Mouse (Mus musculus): ENCODE data around the gene Tmprss11d.
"Not testable (repeated sequence)": the region's sequence is repeated elsewhere in the genome, so short reads cannot be mapped to it uniquely, and the experiment has no call there.

Gene Tmprss11d

GRCm38 (mm10) chr5:86373320-86373719 is at the start of gene Tmprss11d:
Gene Tmprss11d (minus strand): TSS chr5:86373420.
- no peak for DNase-seq (ENCODE audit: low spot score)

- no peak for DNase-seq (ENCODE audit: low spot score)
These were observed 48.3 kb upstream of the Tmprss11d start for GRCm38 (mm10) chr5:86421323-86422028.

- no peak for DNase-seq (ENCODE audit: low spot score)
These were observed 46.3 kb upstream of the Tmprss11d start for GRCm38 (mm10) chr5:86419494-86419893.

GRCm38 (mm10) chr5:86414280-86414679 is 41.1 kb upstream of the Tmprss11d start:
- no peak for DNase-seq (ENCODE audit: low spot score)

GRCm38 (mm10) chr5:86410815-86411214 is 37.6 kb upstream of the Tmprss11d start:
- no peak for DNase-seq (ENCODE audit: low spot score)

GRCm38 (mm10) chr5:86407941-86408340 is 34.7 kb upstream of the Tmprss11d start:
- DNase-seq (ENCODE audit: low spot score): no peak

GRCm38 (mm10) chr5:86407191-86407590 is 34.0 kb upstream of the Tmprss11d start:
- DNase-seq (ENCODE audit: low spot score): no peak

- no peak for DNase-seq (ENCODE audit: low spot score)
These were observed 13.7 kb downstream of the Tmprss11d start for GRCm38 (mm10) chr5:86359412-86359985.

- DNase-seq (ENCODE audit: low spot score): no peak
These were observed 20.3 kb downstream of the Tmprss11d start for GRCm38 (mm10) chr5:86352966-86353365.

- DNase-seq (ENCODE audit: low spot score): not testable (repeated sequence)
These were observed 54.9 kb downstream of the Tmprss11d start for GRCm38 (mm10) chr5:86318018-86318956.

- DNase-seq (ENCODE audit: low spot score): no peak
These were observed 67.1 kb downstream of the Tmprss11d start for GRCm38 (mm10) chr5:86306116-86306515.

- DNase-seq (ENCODE audit: low spot score): no peak
These were observed 69.3 kb downstream of the Tmprss11d start for GRCm38 (mm10) chr5:86303877-86304276.

- DNase-seq (ENCODE audit: low spot score): no peak
These were observed 84.0 kb downstream of the Tmprss11d start, which contains the start of gene Tmprss11c for GRCm38 (mm10) chr5:86289208-86289607. Gene Tmprss11c (minus strand): TSS chr5:86289308.
